Mouse (Mus musculus): ENCODE measurements at regions not wholly inside any gene's neighbourhood (a gene's known extent, or its start where the extent isn't known, plus 50 kb on each side); places are given as distances from the start of the nearest gene placed in this dataset.

- no peak for DNase-seq (ENCODE audit: low read depth in 3 of 3, low spot score in 3 of 3)
- 17% methylated on average over 8 of the region's 8 CpGs for WGBS (ENCODE audit: insufficient replicate concordance)
- H3K27me3 ChIP-seq (ENCODE audit: control insufficient read depth, insufficient read depth, low read length), result no peaks in the 10 kb centered on the region
- no peak overlapping the region for H3K27ac ChIP-seq
- no peak overlapping the region for H3K4me2 ChIP-seq (ENCODE audit: low read depth)
- no peaks in the 10 kb centered on the region for H3K9me3 ChIP-seq (ENCODE audit: control insufficient read depth, low read length)
- H3K4me1 ChIP-seq (replicated peaks; ENCODE audit: control insufficient read depth in 2 of 2, insufficient read depth in 2 of 2, low read length in 1 of 2), result no peaks in the 10 kb centered on the region
- TF ChIP-seq EP300 (IDR thresholded peaks at IDR 0.05; ENCODE audit: low read depth), result no peak
- no peak overlapping the region for H3K9ac ChIP-seq (replicated peaks)
- no peak for ATAC-seq (ENCODE audit: insufficient read depth)
- H3K4me3 ChIP-seq (ENCODE audit: insufficient read depth in 1 of 2, low read depth in 2 of 2, low read length in 2 of 2), result no peak overlapping the region
- no peaks in the 10 kb centered on the region for H3K36me3 ChIP-seq (replicated peaks; ENCODE audit: control insufficient read depth, insufficient read depth, low read depth)
Measured at GRCm38 (mm10) chr1:89234895-89235294, 164.7 kb downstream of the Sh3bp4 start.

- TF ChIP-seq CTCF (IDR thresholded peaks at IDR 0.05; ENCODE audit: low read depth) (peak; percentile 29; the same call in 1 of the 2 replicates), EP300 (IDR thresholded peaks at IDR 0.05; ENCODE audit: low read depth) (no peak)
- H3K4me3 ChIP-seq (ENCODE audit: insufficient read depth in 1 of 2, low read depth in 2 of 2, low read length in 2 of 2), result no peak overlapping the region
- H3K27me3 ChIP-seq (ENCODE audit: control insufficient read depth, insufficient read depth, low read length), result no peaks in the 10 kb centered on the region
- 18% methylated on average over 3 of the region's 3 CpGs for WGBS (ENCODE audit: insufficient replicate concordance)
- no peak overlapping the region for H3K27ac ChIP-seq
- H3K4me2 ChIP-seq (ENCODE audit: low read depth), result no peak overlapping the region
- no peaks in the 10 kb centered on the region for H3K9me3 ChIP-seq (ENCODE audit: control insufficient read depth, low read length)
- H3K4me1 ChIP-seq (replicated peaks; ENCODE audit: control insufficient read depth in 2 of 2, insufficient read depth in 2 of 2, low read length in 1 of 2), result no peaks in the 10 kb centered on the region
- no peaks in the 10 kb centered on the region for H3K36me3 ChIP-seq (replicated peaks; ENCODE audit: control insufficient read depth, insufficient read depth, low read depth)
- ATAC-seq (ENCODE audit: insufficient read depth) (no peak), DNase-seq (ENCODE audit: low read depth in 3 of 3, low spot score in 3 of 3) (peak; percentile 23 to 24 (median 24))
- no peak overlapping the region for H3K9ac ChIP-seq (replicated peaks)
Measured at GRCm38 (mm10) chr1:89235296-89235695, 165.1 kb downstream of the Sh3bp4 start.

DNA sequence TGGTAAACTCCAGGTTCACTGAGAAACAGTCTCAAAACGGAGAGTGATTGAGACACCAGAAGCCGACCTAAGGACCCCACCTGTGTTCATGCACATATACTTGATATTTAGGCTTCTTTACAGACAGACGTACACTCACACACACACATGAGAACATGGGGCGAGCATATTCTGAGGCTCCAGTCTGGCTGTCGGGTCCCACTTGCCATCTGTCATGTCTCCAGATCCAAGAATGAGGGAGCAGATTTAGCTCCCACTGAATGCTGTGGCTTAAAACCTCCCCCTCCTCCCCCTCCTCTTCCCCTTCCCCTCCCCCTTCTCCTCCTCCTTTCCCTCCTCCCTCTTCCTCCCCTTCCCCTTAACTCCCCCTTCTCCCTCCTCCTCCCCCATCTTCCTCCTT lies 167.5 kb downstream of the Sh3bp4 start:
- WGBS (ENCODE audit: insufficient replicate concordance), result 51% methylated on average over 5 of the region's 5 CpGs
- H3K9ac ChIP-seq (replicated peaks), result no peak overlapping the region
- no peaks in the 10 kb centered on the region for H3K36me3 ChIP-seq (replicated peaks; ENCODE audit: control insufficient read depth, insufficient read depth, low read depth)
- no peaks in the 10 kb centered on the region for H3K9me3 ChIP-seq (ENCODE audit: control insufficient read depth, low read length)
- no peaks in the 10 kb centered on the region for H3K27me3 ChIP-seq (ENCODE audit: control insufficient read depth, insufficient read depth, low read length)
- DNase-seq (ENCODE audit: low read depth in 3 of 3, low spot score in 3 of 3) (no peak), ATAC-seq (ENCODE audit: insufficient read depth) (no peak)
- H3K4me3 ChIP-seq (ENCODE audit: insufficient read depth in 1 of 2, low read depth in 2 of 2, low read length in 2 of 2), result no peak overlapping the region
- H3K27ac ChIP-seq, result no peak overlapping the region
- TF ChIP-seq EP300 (IDR thresholded peaks at IDR 0.05; ENCODE audit: low read depth) (no peak), CTCF (IDR thresholded peaks at IDR 0.05; ENCODE audit: low read depth) (no peak)
- H3K4me2 ChIP-seq (ENCODE audit: low read depth), result no peak overlapping the region
- no peaks in the 10 kb centered on the region for H3K4me1 ChIP-seq (replicated peaks; ENCODE audit: control insufficient read depth in 2 of 2, insufficient read depth in 2 of 2, low read length in 1 of 2)

DNA sequence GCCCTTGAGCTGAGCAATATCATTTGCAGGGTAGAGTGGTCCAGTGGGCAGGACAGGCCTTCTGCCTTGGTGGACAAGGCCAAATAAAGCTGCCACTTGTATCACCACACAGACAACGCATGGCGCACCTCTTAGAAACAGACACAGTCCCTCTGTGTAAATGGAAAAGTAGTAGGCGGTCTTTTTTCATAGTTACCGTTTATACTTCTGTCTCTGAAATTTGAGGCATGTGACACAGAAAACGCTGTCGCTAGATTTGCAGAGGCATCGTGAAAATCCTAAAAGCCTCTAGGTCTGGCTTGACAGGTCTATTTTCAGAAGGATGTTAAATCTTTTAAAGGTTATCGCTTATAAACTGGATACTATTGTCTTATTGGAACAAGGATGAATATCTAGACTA lies 174.4 kb downstream of the Sh3bp4 start:
- TF ChIP-seq EP300 (IDR thresholded peaks at IDR 0.05; ENCODE audit: low read depth), result no peak
- no peak for TF ChIP-seq CTCF (IDR thresholded peaks at IDR 0.05; ENCODE audit: low read depth)
- no peaks in the 10 kb centered on the region for H3K27me3 ChIP-seq (ENCODE audit: control insufficient read depth, insufficient read depth, low read length)
- DNase-seq (ENCODE audit: low read depth in 3 of 3, low spot score in 3 of 3), result no peak
- H3K4me1 ChIP-seq (replicated peaks; ENCODE audit: control insufficient read depth in 2 of 2, insufficient read depth in 2 of 2, low read length in 1 of 2), result no peaks in the 10 kb centered on the region
- no peaks in the 10 kb centered on the region for H3K36me3 ChIP-seq (replicated peaks; ENCODE audit: control insufficient read depth, insufficient read depth, low read depth)
- H3K4me2 ChIP-seq (ENCODE audit: low read depth), result no peak overlapping the region
- no peak overlapping the region for H3K4me3 ChIP-seq (ENCODE audit: insufficient read depth in 1 of 2, low read depth in 2 of 2, low read length in 2 of 2)
- 73% methylated on average over 8 of the region's 8 CpGs for WGBS (ENCODE audit: insufficient replicate concordance)
- no peak overlapping the region for H3K27ac ChIP-seq
- no peak for ATAC-seq (ENCODE audit: insufficient read depth)
- no peak overlapping the region for H3K9ac ChIP-seq (replicated peaks)
- no peaks in the 10 kb centered on the region for H3K9me3 ChIP-seq (ENCODE audit: control insufficient read depth, low read length)

GRCm38 (mm10) chr1:89245202-89246003 lies 175.2 kb downstream of the Sh3bp4 start:
- Histone ChIP-seq H3K9ac (replicated peaks) (no peak overlapping the region), H3K36me3 (replicated peaks; ENCODE audit: control insufficient read depth, insufficient read depth, low read depth) (no peaks in the 10 kb centered on the region), H3K4me3 (ENCODE audit: insufficient read depth in 1 of 2, low read depth in 2 of 2, low read length in 2 of 2) (no peak overlapping the region), H3K27ac (no peak overlapping the region), H3K4me1 (replicated peaks; ENCODE audit: control insufficient read depth in 2 of 2, insufficient read depth in 2 of 2, low read length in 1 of 2) (no peaks in the 10 kb centered on the region), H3K27me3 (ENCODE audit: control insufficient read depth, insufficient read depth, low read length) (no peaks in the 10 kb centered on the region), H3K9me3 (ENCODE audit: control insufficient read depth, low read length) (no peaks in the 10 kb centered on the region), H3K4me2 (ENCODE audit: low read depth) (no peak overlapping the region)
- ATAC-seq (ENCODE audit: insufficient read depth) (no peak), DNase-seq (ENCODE audit: low read depth in 3 of 3, low spot score in 3 of 3) (no peak)
- TF ChIP-seq EP300 (IDR thresholded peaks at IDR 0.05; ENCODE audit: low read depth) (no peak), CTCF (IDR thresholded peaks at IDR 0.05; ENCODE audit: low read depth) (no peak)
- WGBS (ENCODE audit: insufficient replicate concordance), result 40% methylated on average over 11 of the region's 11 CpGs

All from liver, embryonic 14.5 days (tissue).